ENCODE assay signal across 13 mouse cellular contexts in the genomic region with DNA sequence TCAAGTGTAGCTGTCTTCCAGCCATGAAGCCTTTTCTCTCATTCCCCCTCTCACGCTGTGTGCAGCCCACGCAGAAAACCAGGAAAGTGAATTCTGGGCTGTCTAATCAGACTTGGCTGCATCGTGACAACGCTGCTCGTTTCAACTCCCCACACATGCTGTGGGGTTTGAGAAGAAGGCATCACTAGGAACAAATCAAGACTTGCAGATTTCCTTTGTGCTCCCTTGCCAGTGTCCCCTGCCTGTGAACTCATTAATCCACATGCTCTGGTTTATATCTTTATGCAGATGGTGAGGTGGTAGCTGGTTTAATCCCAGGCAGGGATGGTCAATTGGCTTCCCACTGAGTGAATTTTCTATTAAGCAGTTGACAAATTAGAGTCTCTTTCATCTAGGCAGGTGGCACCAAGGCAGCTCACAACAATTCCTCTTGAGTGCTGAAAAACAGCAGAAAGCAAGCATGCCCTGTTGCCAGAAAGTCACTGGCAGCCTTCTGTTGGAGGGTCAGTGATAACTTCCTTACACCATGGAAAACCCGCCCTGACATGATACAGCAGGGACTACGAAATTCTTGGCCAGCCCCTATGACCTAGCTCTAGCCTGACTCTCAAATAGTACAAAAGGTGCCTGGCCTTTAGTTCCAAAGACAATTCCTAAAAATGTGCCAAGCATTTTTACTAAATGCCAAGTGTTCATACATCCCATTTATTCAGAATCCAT. TPM values are rescaled to one million over a fixed set of nuclear protein-coding genes. Genes with fewer than 3 reads are reported as not detected.
A peak's percentile ranks its signal among the peaks of the same experiment; 100 is the strongest.
DNase-seq lines count a peak whose midpoint lies in the region; ATAC-seq and TF ChIP-seq lines count a peak whose summit lies in the region.
"Had no signal": no experiment of that assay in that cellular context is flagged by ENCODE, and none has a peak within 500 bp of the region (broad histone marks: within the 10 kb centered on the region; RNA-seq: fewer than 3 reads in every experiment).

No protein-coding gene starts in this region.

- no peak for TF ChIP-seq CTCF in cortical plate, adult 2 months (IDR thresholded peaks at IDR 0.05; ENCODE audit: extremely low read depth, insufficient read depth, low read length)
- no peak for TF ChIP-seq CTCF in heart, adult 2 months (IDR thresholded peaks at IDR 0.05)

- WGBS in hindbrain, embryonic 12.5 days = 41% methylated on average over 7 of the region's 7 CpGs
- 38% methylated on average over 7 of the region's 7 CpGs for WGBS in hindbrain, embryonic 10.5 days
- WGBS in heart, adult 2 months = 41% methylated on average over 7 of the region's 7 CpGs

- DNase-seq in hindbrain, embryonic 10.5 days (ENCODE audit: low spot score) = no peak
- DNase-seq in left cerebral cortex, adult 18-20 months (ENCODE audit: low spot score in 2 of 2) = peak; percentile 26 to 43
- DNase-seq in right cerebral cortex, adult 2 months (ENCODE audit: low spot score in 2 of 2) = peak; percentile 43 to 53
- no peak for DNase-seq in urinary bladder, postnatal 10 days (ENCODE audit: low spot score)
- no peak for DNase-seq in heart, adult 2 months
- DNase-seq in urinary bladder, postnatal 14 days (ENCODE audit: low spot score) = no peak

- ATAC-seq in hindbrain, embryonic 12.5 days (ENCODE audit: low FRiP score) = peak; percentile 35; the same call in 1 of the 2 replicates
- ATAC-seq: activated CD4-positive, CD25-positive, alpha-beta regulatory T cell, adult 4 months; CD4-positive, CD25-positive, alpha-beta regulatory T cell, adult 4 months had no signal

- no peak overlapping the region for H3K4me2 ChIP-seq in hindbrain, embryonic 12.5 days (replicated peaks)
- H3K4me2 ChIP-seq: heart, embryonic 13.5 days had no signal

- no peaks in the 10 kb centered on the region for H3K36me3 ChIP-seq in hindbrain, embryonic 12.5 days
- no peaks in the 10 kb centered on the region for H3K36me3 ChIP-seq in hindbrain, embryonic 10.5 days
- no peaks in the 10 kb centered on the region for H3K36me3 ChIP-seq in heart, adult 2 months (ENCODE audit: control insufficient read depth, insufficient read depth, low read length)
- H3K36me3 ChIP-seq: embryonic facial prominence, embryonic 10.5 days; heart, embryonic 13.5 days; limb, embryonic 13.5 days had no signal

- H3K9me3 ChIP-seq in hindbrain, embryonic 12.5 days (replicated peaks) = no peaks in the 10 kb centered on the region
- no peaks in the 10 kb centered on the region for H3K9me3 ChIP-seq in hindbrain, embryonic 10.5 days
- H3K9me3 ChIP-seq: embryonic facial prominence, embryonic 10.5 days; heart, embryonic 13.5 days; limb, embryonic 13.5 days had no signal

- H3K4me3 ChIP-seq in hindbrain, embryonic 12.5 days = no peak overlapping the region
- no peak overlapping the region for H3K4me3 ChIP-seq in hindbrain, embryonic 10.5 days
- H3K4me3 ChIP-seq in cortical plate, adult 2 months (ENCODE audit: insufficient read depth, low read length) = no peak overlapping the region
- no peak overlapping the region for H3K4me3 ChIP-seq in heart, adult 2 months
- H3K4me3 ChIP-seq: embryonic facial prominence, embryonic 10.5 days; heart, embryonic 13.5 days; limb, embryonic 13.5 days had no signal

- H3K79me2 ChIP-seq in heart, adult 2 months (replicated peaks; ENCODE audit: control insufficient read depth, insufficient read depth, low read length) = no peaks in the 10 kb centered on the region

- intact Hi-C loops in heart, adult 2 months (cut with DNase I) = loop anchor here (5.0 to 10.0 kb wide), 2 partner anchors 304 to 882 kb away; no protein-coding TSS in a partner anchor

- no peaks in the 10 kb centered on the region for H3K4me1 ChIP-seq in hindbrain, embryonic 12.5 days
- H3K4me1 ChIP-seq in hindbrain, embryonic 10.5 days (replicated peaks) = no peaks in the 10 kb centered on the region
- no peaks in the 10 kb centered on the region; the same call in 1 of the 2 replicates for H3K4me1 ChIP-seq in cortical plate, adult 2 months (ENCODE audit: control insufficient read depth, insufficient read depth, low read length)
- peaks cover 1% of the 10 kb centered on the region; the same call in 1 of the 2 replicates for H3K4me1 ChIP-seq in heart, adult 2 months (ENCODE audit: control insufficient read depth, insufficient read depth, low read length)
- H3K4me1 ChIP-seq: embryonic facial prominence, embryonic 10.5 days; limb, embryonic 13.5 days had no signal

- no peak overlapping the region for H3K9ac ChIP-seq in hindbrain, embryonic 12.5 days
- no peak overlapping the region for H3K9ac ChIP-seq in heart, adult 2 months (ENCODE audit: low read depth, low read length)
- H3K9ac ChIP-seq: heart, embryonic 13.5 days; limb, embryonic 13.5 days had no signal

- no peak overlapping the region for H3K27ac ChIP-seq in hindbrain, embryonic 12.5 days
- H3K27ac ChIP-seq in hindbrain, embryonic 10.5 days = no peak overlapping the region
- 0 out of 2 replicates have a peak overlapping the region, but pooled peaks have one; percentile 25 for H3K27ac ChIP-seq in cortical plate, adult 2 months (ENCODE audit: insufficient read depth, low read length)
- H3K27ac ChIP-seq in heart, adult 2 months = no peak overlapping the region
- H3K27ac ChIP-seq: embryonic facial prominence, embryonic 10.5 days; heart, embryonic 13.5 days; limb, embryonic 13.5 days had no signal

- H3K27me3 ChIP-seq in hindbrain, embryonic 12.5 days = peaks cover 2% of the 10 kb centered on the region; the same call in 1 of the 2 replicates
- H3K27me3 ChIP-seq in hindbrain, embryonic 10.5 days (ENCODE audit: insufficient read depth, poor library complexity, severe bottlenecking) = peaks cover 10% of the 10 kb centered on the region; the same call in 1 of the 2 replicates
- no peaks in the 10 kb centered on the region for H3K27me3 ChIP-seq in heart, adult 2 months (ENCODE audit: control insufficient read depth, insufficient read depth, low read length)
- H3K27me3 ChIP-seq: heart, embryonic 13.5 days had no signal

- peak; percentile 36; the same call in 1 of the 2 replicates for TF ChIP-seq POLR2A in cortical plate, adult 2 months (IDR thresholded peaks at IDR 0.05; ENCODE audit: extremely low read depth, insufficient read depth, low read length)
- TF ChIP-seq POLR2A in heart, adult 2 months (IDR thresholded peaks at IDR 0.05; ENCODE audit: insufficient read depth, low read depth, low read length) = no peak

- TF ChIP-seq EP300 in heart, adult 2 months (IDR thresholded peaks at IDR 0.05; ENCODE audit: insufficient read depth, low read depth, low read length) = no peak

RNA-seq across cellular contexts. Expression of gene Smpx, which starts 32.1 kb away (rescaled TPM):
- 1.1 and 3.3 TPM in 2 replicates for polyA plus RNA-seq in hindbrain, embryonic 12.5 days (2016; fragmentation: Nextera tagmentation; extraction: Ambion mirVana)
- polyA plus RNA-seq in hindbrain, embryonic 10.5 days (2016; fragmentation: Nextera tagmentation; extraction: Ambion mirVana) = 0.55 TPM in 1 of 2 replicates, not detected in the other
- not detected in 2 replicates for polyA plus RNA-seq in cortical plate, adult 2 months (2012; rRNA removed)
- not detected for total RNA-seq in left cerebral cortex, adult 18-20 months (2021)
- 100 to 1,000 TPM; 347 to 358 TPM for total RNA-seq in heart, adult 2 months (2021)
- 194 and 339 TPM in 2 replicates for polyA plus RNA-seq in heart, adult 2 months (2012; rRNA removed)
- polyA plus RNA-seq: activated CD4-positive, CD25-positive, alpha-beta regulatory T cell, adult 4 months; CD4-positive, CD25-positive, alpha-beta regulatory T cell, adult 4 months had no signal

Comparison
In these comparisons a context has a peak if more than half of its experiments do, and no peak if none do; other contexts are left out.
1. DNase-seq: peak in left cerebral cortex, adult 18-20 months (2 of 2) and right cerebral cortex, adult 2 months (2 of 2); none in hindbrain, embryonic 10.5 days (single experiment), urinary bladder, postnatal 10 days (single experiment), heart, adult 2 months (0 of 2) and urinary bladder, postnatal 14 days (single experiment).
2. RNA of gene Smpx, which starts 32.1 kb away (polyA plus RNA-seq): 194 to 339 TPM in heart, adult 2 months; 1.1 to 3.3 TPM in hindbrain, embryonic 12.5 days, not detected in cortical plate, adult 2 months and 0.55 TPM in hindbrain, embryonic 10.5 days; every median in the first group is over 10 times any median in the second.